Mouse (Mus musculus): ENCODE measurements around the gene Mapk8ip1. TPM values are rescaled to one million over a fixed set of nuclear protein-coding genes. Genes with fewer than 3 reads are reported as not detected.
A peak's percentile ranks its signal among the peaks of the same experiment; 100 is the strongest.
"Not testable (repeated sequence)": the region's sequence is repeated elsewhere in the genome, so short reads cannot be mapped to it uniquely, and the experiment has no call there.

Gene Mapk8ip1
- polyA plus RNA-seq, 1 experiment from 2014 or later: 4.7 TPM

DNA sequence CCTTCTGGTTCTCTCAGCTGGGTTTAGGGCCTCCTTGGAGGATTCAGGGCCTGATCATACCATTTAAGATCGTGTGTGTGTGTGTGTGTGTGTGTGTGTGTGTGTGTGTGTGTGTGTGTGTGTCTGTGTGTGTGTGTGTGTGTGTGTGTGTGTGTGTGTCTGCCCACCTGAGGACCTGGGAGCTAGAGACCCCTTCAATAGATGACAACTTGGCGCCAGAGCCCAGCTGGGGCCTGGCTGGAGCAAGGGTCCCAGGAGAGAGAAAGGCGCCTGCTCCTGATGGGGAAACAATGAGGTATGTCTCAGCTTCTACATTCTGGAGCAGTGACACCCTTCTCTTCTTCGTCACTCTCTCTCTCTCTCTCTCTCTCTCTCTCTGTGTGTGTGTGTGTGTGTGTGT, 1.2 kb downstream of the Mapk8ip1 start:
- 51% methylated on average over 3 of the region's 4 CpGs for WGBS (ENCODE audit: insufficient replicate concordance)
- H3K27me3 ChIP-seq (replicated peaks): peaks cover 67% of the 10 kb centered on the region

GRCm38 (mm10) chr2:92397436-92397835, 3.6 kb downstream of the Mapk8ip1 start:
- Histone ChIP-seq H3K36me3 (no peaks in the 10 kb centered on the region), H3K9ac (no peak overlapping the region), H3K4me2 (no peak overlapping the region), H3K27me3 (replicated peaks) (peaks cover 90% of the 10 kb centered on the region), H3K4me3 (no peak overlapping the region), H3K4me1 (peaks cover 9% of the 10 kb centered on the region), H3K9me3 (replicated peaks) (no peaks in the 10 kb centered on the region), H3K27ac (no peak overlapping the region)
- no peak for ATAC-seq
- 44% methylated on average over 1 of the region's 1 CpGs for WGBS (ENCODE audit: insufficient replicate concordance)

More for the DNA sequence above, 1.2 kb downstream of the Mapk8ip1 start:
- not testable (repeated sequence) for H3K4me3 ChIP-seq; H3K9me3 ChIP-seq (replicated peaks); H3K4me2 ChIP-seq; H3K27ac ChIP-seq; H3K4me1 ChIP-seq; H3K9ac ChIP-seq; ATAC-seq
- peaks cover 14% of the 10 kb centered on the region for H3K36me3 ChIP-seq

DNA sequence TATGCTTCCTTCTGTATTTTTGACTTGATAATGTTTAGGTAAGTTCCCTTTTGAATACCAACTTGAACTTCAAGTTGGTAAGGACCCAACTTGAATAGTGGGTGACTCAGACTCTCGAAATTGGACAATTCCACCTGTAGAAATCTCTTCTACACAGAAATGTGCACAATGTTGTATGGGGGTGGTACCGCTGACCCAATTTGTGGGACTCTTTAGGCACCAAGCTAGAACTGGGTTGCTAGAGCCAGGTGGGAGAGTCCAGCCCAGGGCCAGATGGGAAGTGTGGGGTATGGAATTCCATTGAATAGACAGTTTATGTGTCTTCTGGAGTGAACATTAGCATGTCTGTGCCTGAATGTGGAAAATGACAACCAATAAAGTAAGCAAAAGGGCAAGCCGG, 5.5 kb downstream of the Mapk8ip1 start:
- no peak for ATAC-seq
- Histone ChIP-seq H3K27ac (no peak overlapping the region), H3K9me3 (replicated peaks) (no peaks in the 10 kb centered on the region), H3K27me3 (replicated peaks) (peaks cover 90% of the 10 kb centered on the region), H3K4me3 (no peak overlapping the region), H3K36me3 (no peaks in the 10 kb centered on the region), H3K4me1 (peaks cover 12% of the 10 kb centered on the region), H3K4me2 (no peak overlapping the region), H3K9ac (no peak overlapping the region)
- WGBS (ENCODE audit: insufficient replicate concordance): 63% methylated on average over 3 of the region's 3 CpGs

- Histone ChIP-seq H3K4me2 (peak overlapping the region; percentile 46), H3K27ac (no peak overlapping the region), H3K9ac (no peak overlapping the region; the same call in none of the 2 replicates)
Observed at GRCm38 (mm10) chr2:92392318-92393264, 8.5 kb downstream of the Mapk8ip1 start.

GRCm38 (mm10) chr2:92391703-92392317, 9.3 kb downstream of the Mapk8ip1 start:
- ATAC-seq: no peak
- peaks cover 35% of the 10 kb centered on the region for H3K4me1 ChIP-seq
- 31% methylated on average over 11 of the region's 11 CpGs for WGBS (ENCODE audit: insufficient replicate concordance)
- H3K4me3 ChIP-seq: peak overlapping the region; percentile 34
- H3K36me3 ChIP-seq: no peaks in the 10 kb centered on the region
- H3K27ac ChIP-seq: no peak overlapping the region
- peaks cover 100% of the 10 kb centered on the region for H3K27me3 ChIP-seq (replicated peaks)
- H3K9ac ChIP-seq: no peak overlapping the region; the same call in 1 of the 2 replicates
- H3K4me2 ChIP-seq: peak overlapping the region; percentile 46
- H3K9me3 ChIP-seq (replicated peaks): no peaks in the 10 kb centered on the region

More at GRCm38 (mm10) chr2:92392318-92393264, 8.5 kb downstream of the Mapk8ip1 start:
- Histone ChIP-seq H3K4me3 (peak overlapping the region; percentile 34), H3K4me1 (peaks cover 35% of the 10 kb centered on the region), H3K36me3 (no peaks in the 10 kb centered on the region), H3K9me3 (replicated peaks) (no peaks in the 10 kb centered on the region), H3K27me3 (replicated peaks) (peaks cover 100% of the 10 kb centered on the region)
- ATAC-seq: no peak
- 4% methylated on average over 26 of the region's 26 CpGs for WGBS (ENCODE audit: insufficient replicate concordance)

GRCm38 (mm10) chr2:92391116-92391515, 9.9 kb downstream of the Mapk8ip1 start:
- Histone ChIP-seq H3K36me3 (no peaks in the 10 kb centered on the region), H3K4me1 (peaks cover 35% of the 10 kb centered on the region), H3K4me3 (no peak overlapping the region), H3K4me2 (no peak overlapping the region), H3K9me3 (replicated peaks) (no peaks in the 10 kb centered on the region), H3K9ac (no peak overlapping the region), H3K27ac (no peak overlapping the region), H3K27me3 (replicated peaks) (peaks cover 100% of the 10 kb centered on the region)
- no peak for ATAC-seq
- WGBS (ENCODE audit: insufficient replicate concordance): 65% methylated on average over 8 of the region's 8 CpGs

DNA sequence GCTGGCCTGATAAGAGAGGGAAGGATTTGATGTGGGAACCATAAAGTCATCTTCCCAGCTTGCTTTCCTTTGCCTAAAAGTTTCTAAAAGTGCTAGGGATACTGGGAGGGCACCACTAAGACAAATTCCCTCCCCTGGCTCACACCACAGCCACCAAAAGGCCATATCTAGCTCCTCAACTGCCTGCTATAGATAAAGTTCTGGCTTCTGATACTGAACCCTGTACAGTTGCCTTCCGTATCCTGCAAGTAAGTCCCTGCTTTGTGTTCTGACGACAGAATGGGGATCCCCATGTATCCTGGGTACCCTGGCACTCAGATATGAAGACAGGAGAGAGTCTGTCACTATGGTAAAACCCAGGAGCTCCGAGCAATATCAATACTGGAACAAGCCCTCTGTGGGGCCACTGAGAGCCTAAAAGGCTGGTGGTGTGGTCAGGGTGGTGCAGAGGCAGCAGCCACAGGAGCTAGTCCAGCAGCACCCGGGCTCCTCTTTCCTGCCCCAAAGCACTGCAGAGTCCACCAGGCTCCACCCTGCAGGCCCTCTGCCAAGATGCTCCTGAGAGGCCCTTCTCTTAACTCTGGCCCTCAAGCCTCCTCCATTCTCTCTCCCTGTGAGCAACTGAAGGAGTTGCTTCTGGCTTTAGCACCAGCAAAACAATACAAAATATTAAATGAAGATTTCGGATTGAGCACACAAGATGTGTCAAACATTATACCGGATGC, 10.7 kb downstream of the Mapk8ip1 start:
- WGBS (ENCODE audit: insufficient replicate concordance): 49% methylated on average over 6 of the region's 6 CpGs
- H3K4me2 ChIP-seq: no peak overlapping the region
- H3K36me3 ChIP-seq: no peaks in the 10 kb centered on the region
- no peaks in the 10 kb centered on the region for H3K9me3 ChIP-seq (replicated peaks)
- no peak overlapping the region for H3K9ac ChIP-seq
- H3K27me3 ChIP-seq (replicated peaks): peaks cover 100% of the 10 kb centered on the region
- no peak overlapping the region for H3K4me3 ChIP-seq
- ATAC-seq: no peak
- peaks cover 35% of the 10 kb centered on the region for H3K4me1 ChIP-seq
- H3K27ac ChIP-seq: no peak overlapping the region

- ATAC-seq: no peak
- no peak overlapping the region for H3K27ac ChIP-seq
- H3K36me3 ChIP-seq: no peaks in the 10 kb centered on the region
- H3K9me3 ChIP-seq (replicated peaks): no peaks in the 10 kb centered on the region
- H3K9ac ChIP-seq: no peak overlapping the region
- H3K4me1 ChIP-seq: peaks cover 35% of the 10 kb centered on the region
- H3K4me3 ChIP-seq: peak overlapping the region; percentile 49
- H3K4me2 ChIP-seq: peak overlapping the region; percentile 60
- peaks cover 94% of the 10 kb centered on the region for H3K27me3 ChIP-seq (replicated peaks)
- WGBS (ENCODE audit: insufficient replicate concordance): 13% methylated on average over 10 of the region's 10 CpGs
Observed at GRCm38 (mm10) chr2:92389645-92390044, 11.4 kb downstream of the Mapk8ip1 start.

- no peak overlapping the region for H3K9ac ChIP-seq
- peaks cover 41% of the 10 kb centered on the region for H3K4me1 ChIP-seq
- ATAC-seq: peak; percentile 36; the same call in 1 of the 2 replicates
- H3K36me3 ChIP-seq: no peaks in the 10 kb centered on the region
- H3K9me3 ChIP-seq (replicated peaks): no peaks in the 10 kb centered on the region
- H3K4me2 ChIP-seq: peak overlapping the region; percentile 60
- peak overlapping the region; percentile 49 for H3K4me3 ChIP-seq
- under 1% methylated on average over 62 of the region's 62 CpGs for WGBS (ENCODE audit: insufficient replicate concordance)
- peaks cover 89% of the 10 kb centered on the region for H3K27me3 ChIP-seq (replicated peaks)
- H3K27ac ChIP-seq: no peak overlapping the region
Observed at GRCm38 (mm10) chr2:92388891-92389641, 12.0 kb downstream of the Mapk8ip1 start.

GRCm38 (mm10) chr2:92388081-92388517, 13.0 kb downstream of the Mapk8ip1 start:
- H3K4me2 ChIP-seq: peak overlapping the region; percentile 60; the same call in 1 of the 2 replicates
- H3K27me3 ChIP-seq (replicated peaks): peaks cover 79% of the 10 kb centered on the region
- no peak overlapping the region for H3K27ac ChIP-seq
- ATAC-seq: no peak
- H3K9me3 ChIP-seq (replicated peaks): no peaks in the 10 kb centered on the region
- H3K9ac ChIP-seq: no peak overlapping the region
- WGBS (ENCODE audit: insufficient replicate concordance): 52% methylated on average over 3 of the region's 3 CpGs
- peaks cover 3% of the 10 kb centered on the region; the same call in 1 of the 2 replicates for H3K36me3 ChIP-seq
- 0 out of 2 replicates have a peak overlapping the region, but pooled peaks have one; percentile 49 for H3K4me3 ChIP-seq
- peaks cover 44% of the 10 kb centered on the region for H3K4me1 ChIP-seq

DNA sequence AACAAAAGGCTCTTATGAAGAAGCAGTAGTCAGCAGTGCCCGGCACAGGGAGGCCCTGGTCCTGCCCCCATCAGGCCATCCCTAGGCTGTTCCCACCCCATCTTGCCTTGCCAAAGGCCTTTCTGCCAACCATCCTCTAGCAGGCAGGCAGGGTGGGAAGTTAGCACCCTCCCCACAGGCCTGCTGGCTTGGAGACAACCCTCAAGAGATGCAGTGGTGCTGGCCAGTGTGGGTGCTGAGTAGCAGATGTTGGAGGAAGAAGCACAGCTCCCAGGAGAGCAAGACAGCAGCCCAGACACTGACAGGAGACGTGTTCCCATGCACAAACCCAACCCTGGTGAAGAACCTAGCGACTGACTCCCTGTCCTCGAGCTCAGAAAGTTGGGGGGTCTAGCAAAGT, 13.4 kb downstream of the Mapk8ip1 start:
- Histone ChIP-seq H3K27ac (no peak overlapping the region), H3K4me2 (no peak overlapping the region), H3K4me3 (no peak overlapping the region), H3K9ac (no peak overlapping the region), H3K9me3 (replicated peaks) (no peaks in the 10 kb centered on the region), H3K27me3 (replicated peaks) (peaks cover 74% of the 10 kb centered on the region), H3K36me3 (peaks cover 8% of the 10 kb centered on the region; the same call in 1 of the 2 replicates), H3K4me1 (peaks cover 44% of the 10 kb centered on the region)
- WGBS (ENCODE audit: insufficient replicate concordance): 51% methylated on average over 4 of the region's 4 CpGs
- ATAC-seq: no peak

Data from liver, embryonic 12.5 days (tissue).